In the genomic region with DNA sequence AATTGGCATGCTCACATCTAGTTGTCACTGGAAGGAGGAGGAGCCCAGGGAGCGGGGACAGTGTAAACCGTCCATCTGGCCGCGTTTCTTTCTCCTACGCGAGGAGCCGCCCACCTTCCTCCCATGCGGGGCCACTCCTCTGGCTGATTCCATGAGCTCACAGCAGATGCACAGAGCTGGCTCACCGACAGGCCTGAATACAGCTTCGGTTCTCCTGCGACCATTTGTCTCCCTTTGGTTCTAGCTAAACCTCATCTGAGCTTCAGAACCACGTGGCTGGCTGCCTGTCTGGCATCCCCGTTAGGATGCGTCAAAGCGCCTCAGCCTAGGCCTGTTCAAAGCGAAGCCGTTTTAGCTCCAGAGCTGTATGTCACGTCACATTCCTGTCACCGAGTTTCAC, we compare ENCODE assay signal across 9 mouse cellular contexts. TPM values are rescaled to one million over a fixed set of nuclear protein-coding genes. Genes with fewer than 3 reads are reported as not detected.
DNase-seq lines count a peak whose midpoint lies in the region; ATAC-seq lines count a peak whose summit lies in the region.
"Had no signal": no experiment of that assay in that cellular context is flagged by ENCODE, and none has a peak within 500 bp of the region (broad histone marks: within the 10 kb centered on the region; RNA-seq: fewer than 3 reads in every experiment).

No protein-coding gene starts in this region.

- H3K9ac ChIP-seq in kidney, embryonic 15.5 days: no peak overlapping the region

- 13% methylated on average over 19 of the region's 19 CpGs for WGBS in kidney, embryonic 15.5 days

- H3K27me3 ChIP-seq in kidney, embryonic 15.5 days: no peaks in the 10 kb centered on the region

- H3K4me1 ChIP-seq in kidney, embryonic 15.5 days: peaks cover 19% of the 10 kb centered on the region

- 0 out of 2 replicates have a peak, but pooled peaks have one; percentile 29 for ATAC-seq in kidney, embryonic 15.5 days (replicated peaks; ENCODE audit: low FRiP score)

- 0 out of 2 replicates have a peak overlapping the region, but pooled peaks have one; percentile 7 for H3K4me3 ChIP-seq in kidney, embryonic 15.5 days (replicated peaks)
- H3K4me3 ChIP-seq: erythroblast, embryonic 14.5 days had no signal

- H3K4me2 ChIP-seq in kidney, embryonic 15.5 days: peak overlapping the region; percentile 48

- no peaks in the 10 kb centered on the region for H3K9me3 ChIP-seq in kidney, embryonic 15.5 days (replicated peaks)

- DNase-seq in kidney, adult 9 months: no peak
- peak; percentile 53 for DNase-seq in embryo, embryonic 11 days
- peak; percentile 19 to 20 for DNase-seq in heart, adult 9 months (ENCODE audit: low spot score in 2 of 2)
- DNase-seq in layer of hippocampus, adult 18-20 months (ENCODE audit: low spot score in 2 of 2): peak; percentile 95 to 96
- DNase-seq in lung, postnatal 36 days: peak; percentile 2
- DNase-seq in right cerebral cortex, postnatal 4 days: peak; percentile 41
- DNase-seq in thymus, postnatal 36 days: no peak

- no peaks in the 10 kb centered on the region for H3K36me3 ChIP-seq in kidney, embryonic 15.5 days

- H3K27ac ChIP-seq in kidney, embryonic 15.5 days: no peak overlapping the region

RNA-seq across cellular contexts. Expression of a gene that starts 53.8 kb away (rescaled TPM):
- polyA plus RNA-seq in kidney, embryonic 15.5 days (2015; fragmentation: Nextera tagmentation; extraction: Ambion mirVana): 11.9 and 13.3 TPM in 2 replicates
- 100 to 1,000 TPM; 212 to 229 TPM for total RNA-seq in layer of hippocampus, adult 18-20 months (2021)
- polyA plus RNA-seq: erythroblast, embryonic 14.5 days had no signal

Comparison
In these comparisons a context has a peak if more than half of its experiments do, and no peak if none do; other contexts are left out.
1. DNase-seq: peak in embryo, embryonic 11 days (single experiment), heart, adult 9 months (2 of 2), layer of hippocampus, adult 18-20 months (2 of 2), lung, postnatal 36 days (single experiment) and right cerebral cortex, postnatal 4 days (single experiment); none in kidney, adult 9 months (single experiment) and thymus, postnatal 36 days (0 of 2).